Mouse (Mus musculus) G1E (cell line): ENCODE measurements at regions not wholly inside any gene's neighbourhood (a gene's known extent, or its start where the extent isn't known, plus 50 kb on each side); places are given as distances from the start of the nearest gene placed in this dataset.

Source experiments
- ATAC-seq: 2 replicates; pipeline ENCODE4 v1.8.0; 2016; ENCODE audit warnings: mild to moderate bottlenecking; ENCODE audit not compliant: insufficient number of reproducible peaks, poor library complexity, low FRiP score, severe bottlenecking; ENCODE audit errors: extremely low read depth
- DNase-seq: peaks from one replicate; pipeline ENCODE4 v3.0.0; 2012; ENCODE audit warnings: low spot score
- H3K27me3 ChIP-seq: 2 replicates; pipeline ENCODE4 v1.6.1; 2012; ENCODE audit warnings: mild to moderate bottlenecking, low read length, inconsistent platforms; ENCODE audit not compliant: insufficient read depth
- H3K36me3 ChIP-seq: replicated peaks from 2 replicates; pipeline ENCODE3; 2012; ENCODE audit warnings: mild to moderate bottlenecking, inconsistent platforms
- H3K4me1 ChIP-seq: 2 replicates; pipeline ENCODE4 v1.6.1; 2012; ENCODE audit warnings: low read depth, low read length, inconsistent platforms, mixed read lengths; ENCODE audit not compliant: insufficient read depth
- H3K4me3 ChIP-seq: 2 replicates; pipeline ENCODE4 v1.5.1; 2012; ENCODE audit warnings: low read depth, mild to moderate bottlenecking, inconsistent platforms, low read length, moderate library complexity, mixed read lengths
- H3K9me3 ChIP-seq: replicated peaks from 2 replicates; pipeline ENCODE4 v1.6.1; 2012; ENCODE audit warnings: inconsistent platforms
- CTCF ChIP-seq: IDR thresholded peaks from 2 replicates; pipeline ENCODE4 v1.5.1; 2012; ENCODE audit warnings: low read depth, low read length, inconsistent platforms, mixed read lengths
- GATA1 ChIP-seq: IDR thresholded peaks from 2 replicates; pipeline ENCODE4 v1.6.1; 2012; ENCODE audit warnings: borderline replicate concordance, low read length, inconsistent platforms, mixed read lengths
- GATA2 ChIP-seq: IDR thresholded peaks from 2 replicates; pipeline ENCODE4 v1.6.1; 2012; ENCODE audit warnings: low read depth, low read length, inconsistent platforms, borderline replicate concordance
- POLR2AphosphoS5 ChIP-seq: IDR thresholded peaks from 2 replicates; pipeline ENCODE4 v1.6.1; 2012; ENCODE audit warnings: low read depth, low read length, inconsistent platforms; ENCODE audit not compliant: insufficient replicate concordance
- TAL1 ChIP-seq: conservative IDR thresholded peaks from 2 replicates; pipeline ENCODE4 v1.6.1; 2012; ENCODE audit warnings: low read depth, low read length, inconsistent platforms, mixed read lengths

DNA sequence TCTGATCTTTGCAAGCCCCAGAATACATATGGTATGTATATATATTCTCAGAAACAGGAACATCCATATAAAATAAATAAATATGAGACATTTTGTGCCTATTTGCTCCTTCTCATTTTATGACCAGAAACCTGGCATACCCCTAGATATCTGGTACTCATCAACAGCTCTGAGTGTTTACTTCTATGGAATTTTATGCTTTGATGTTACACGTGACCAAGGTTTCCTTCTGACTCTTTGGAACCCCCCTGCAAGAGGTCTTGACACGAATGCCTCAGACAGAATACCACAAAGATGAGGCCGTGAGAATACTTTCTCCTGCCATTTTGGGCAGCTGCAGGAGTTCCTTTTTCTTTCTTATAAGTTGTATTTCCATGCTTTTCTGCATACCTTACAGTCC, 85.3 kb upstream of the P2ry1 start:
- DNase-seq (no peak), ATAC-seq (no peak)
- Histone ChIP-seq H3K9me3 (no peaks in the 10 kb centered on the region), H3K36me3 (no peaks in the 10 kb centered on the region), H3K27me3 (no peaks in the 10 kb centered on the region), H3K4me1 (no peaks in the 10 kb centered on the region), H3K4me3 (no peak overlapping the region)
- TF ChIP-seq GATA2 (no peak), TAL1 (no peak), GATA1 (no peak), CTCF (no peak), POLR2AphosphoS5 (no peak)

DNA sequence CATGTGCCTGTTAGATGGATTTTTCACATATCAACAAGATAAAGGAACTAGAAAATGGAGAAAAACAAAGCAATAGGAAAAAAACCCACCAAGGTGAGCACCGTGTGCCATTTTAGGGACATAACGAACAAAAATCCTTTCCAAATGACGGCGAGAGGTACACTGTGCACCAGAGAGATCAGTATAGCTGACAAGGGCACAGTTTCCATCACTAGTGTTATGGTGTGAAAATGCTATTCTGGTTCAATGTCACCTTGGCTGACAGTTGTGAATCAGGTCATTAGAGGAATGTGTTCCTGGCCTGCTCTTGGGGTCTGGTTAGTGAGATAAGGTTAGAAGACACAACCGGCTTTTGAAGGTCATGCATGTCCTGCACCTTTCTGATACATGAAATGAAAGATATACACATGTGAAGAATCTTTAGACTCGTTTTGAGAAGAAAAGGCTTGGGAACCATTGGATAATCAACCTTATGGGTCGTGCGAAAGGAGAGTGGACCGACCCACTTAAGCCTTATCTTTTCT, 76.5 kb upstream of the P2ry1 start:
- H3K4me1 ChIP-seq, result peaks cover 12% of the 10 kb centered on the region
- DNase-seq, result no peak
- peak; percentile 40 for ATAC-seq
- H3K36me3 ChIP-seq, result no peaks in the 10 kb centered on the region
- no peak for TF ChIP-seq GATA1
- no peak for TF ChIP-seq TAL1
- no peak for TF ChIP-seq POLR2AphosphoS5
- TF ChIP-seq CTCF, result no peak
- no peak for TF ChIP-seq GATA2
- H3K4me3 ChIP-seq, result no peak overlapping the region
- no peaks in the 10 kb centered on the region for H3K27me3 ChIP-seq
- H3K9me3 ChIP-seq, result no peaks in the 10 kb centered on the region

DNA sequence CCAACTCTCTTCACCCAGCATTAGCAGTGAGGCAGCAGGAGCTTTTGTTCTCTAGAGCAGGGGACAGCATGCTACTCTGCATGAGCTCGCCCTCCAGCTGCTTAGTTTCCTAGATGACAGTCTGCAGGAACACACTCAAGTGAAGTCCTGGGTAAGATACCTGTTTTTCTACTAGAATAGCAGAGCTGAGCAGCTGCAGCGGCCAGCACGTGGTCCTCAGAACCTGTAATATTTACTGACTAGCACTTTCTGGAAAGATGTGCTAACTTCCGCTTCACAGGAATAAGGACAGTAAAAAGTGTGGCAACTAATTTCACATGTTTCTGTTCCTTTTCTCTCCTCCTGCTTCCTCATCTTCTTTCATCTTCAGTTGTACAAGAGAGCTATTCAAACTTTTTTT, 73.7 kb upstream of the P2ry1 start:
- Histone ChIP-seq H3K9me3 (no peaks in the 10 kb centered on the region), H3K4me1 (peaks cover 12% of the 10 kb centered on the region), H3K4me3 (no peak overlapping the region), H3K27me3 (no peaks in the 10 kb centered on the region), H3K36me3 (no peaks in the 10 kb centered on the region)
- TF ChIP-seq GATA1, result no peak
- TF ChIP-seq TAL1, result no peak
- no peak for TF ChIP-seq CTCF
- TF ChIP-seq GATA2, result no peak
- DNase-seq (no peak), ATAC-seq (no peak)

DNA sequence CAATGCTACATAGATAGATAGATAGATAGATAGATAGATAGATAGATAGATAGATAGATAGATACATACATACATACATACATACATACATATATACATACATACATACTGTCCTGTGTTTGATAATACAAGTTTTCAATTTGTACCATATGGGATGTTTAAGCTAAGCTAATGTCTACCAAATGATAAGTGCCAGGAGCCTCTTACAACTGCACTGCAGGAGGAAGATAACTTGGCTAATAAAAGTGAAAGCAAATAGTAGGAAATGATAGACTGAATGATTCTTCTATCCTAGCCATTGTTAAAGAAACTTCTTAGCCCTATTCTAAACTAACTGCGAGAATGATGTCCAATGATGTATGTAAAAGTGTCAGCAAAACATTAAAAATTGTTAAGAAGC, 68.1 kb upstream of the P2ry1 start:
- ATAC-seq, result no peak

DNA sequence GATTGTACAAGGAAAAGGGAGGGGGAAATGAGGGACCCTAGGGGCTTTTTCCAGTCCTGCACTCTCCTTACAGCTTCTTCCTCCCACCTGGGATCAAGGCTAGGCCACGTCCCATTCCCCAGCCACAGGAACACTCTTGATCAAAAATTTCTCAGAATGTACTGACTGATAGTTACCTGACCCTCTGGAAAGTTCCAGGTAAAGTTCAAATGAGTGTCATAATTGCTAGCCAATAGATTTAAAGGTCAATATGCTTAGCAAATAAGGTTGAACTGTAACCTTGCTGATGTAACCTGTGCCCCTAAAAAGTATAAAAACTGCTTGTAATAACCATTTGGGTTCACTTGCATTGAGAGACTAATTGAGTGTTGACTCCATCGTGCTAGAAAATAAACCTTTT, 61.1 kb upstream of the P2ry1 start:
- Histone ChIP-seq H3K4me1 (peaks cover 2% of the 10 kb centered on the region; the same call in 1 of the 2 replicates), H3K9me3 (no peaks in the 10 kb centered on the region), H3K36me3 (no peaks in the 10 kb centered on the region), H3K27me3 (no peaks in the 10 kb centered on the region; the same call in 1 of the 2 replicates), H3K4me3 (no peak overlapping the region)
- ATAC-seq (no peak), DNase-seq (no peak)
- TF ChIP-seq GATA2, result no peak
- no peak for TF ChIP-seq GATA1
- TF ChIP-seq CTCF, result no peak
- no peak for TF ChIP-seq TAL1
- TF ChIP-seq POLR2AphosphoS5, result no peak

More for the DNA sequence above, 68.1 kb upstream of the P2ry1 start:
- no peak for DNase-seq
- Histone ChIP-seq H3K27me3 (no peaks in the 10 kb centered on the region; the same call in 1 of the 2 replicates), H3K4me3 (no peak overlapping the region), H3K36me3 (no peaks in the 10 kb centered on the region), H3K4me1 (no peaks in the 10 kb centered on the region), H3K9me3 (no peaks in the 10 kb centered on the region)
- TF ChIP-seq CTCF, result no peak
- no peak for TF ChIP-seq POLR2AphosphoS5
- TF ChIP-seq GATA2, result no peak
- no peak for TF ChIP-seq GATA1
- no peak for TF ChIP-seq TAL1

DNA sequence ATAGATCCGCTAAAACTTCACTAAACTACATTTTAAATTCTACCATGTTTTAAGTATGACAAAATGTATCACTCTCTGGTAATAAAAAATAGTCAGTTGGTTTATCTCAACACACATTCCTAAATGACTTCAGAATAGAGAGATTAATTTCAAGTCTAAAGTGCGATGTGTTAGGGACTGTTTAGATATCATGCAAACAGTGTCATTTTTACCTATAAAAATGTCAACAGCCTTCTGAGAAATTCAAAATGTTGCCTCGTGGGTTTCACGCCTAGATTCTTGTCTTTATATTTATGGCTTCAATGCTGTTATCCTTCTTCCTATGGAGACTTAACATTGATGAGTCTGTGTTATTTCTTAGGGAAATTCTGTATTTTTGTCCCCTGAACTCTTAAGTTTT, 53.7 kb upstream of the P2ry1 start:
- no peak for TF ChIP-seq GATA1
- no peak for TF ChIP-seq CTCF
- Histone ChIP-seq H3K4me3 (no peak overlapping the region), H3K4me1 (peaks cover 3% of the 10 kb centered on the region; the same call in 1 of the 2 replicates), H3K9me3 (no peaks in the 10 kb centered on the region), H3K27me3 (no peaks in the 10 kb centered on the region), H3K36me3 (no peaks in the 10 kb centered on the region)
- DNase-seq (no peak), ATAC-seq (no peak)
